Mouse (Mus musculus): ENCODE data around the gene Npy5r.

- no peak for TF ChIP-seq POLR2A (IDR thresholded peaks at IDR 0.05; ENCODE audit: borderline replicate concordance, extremely low read depth, insufficient read depth, insufficient read length, poor library complexity, severe bottlenecking)
- TF ChIP-seq CTCF (IDR thresholded peaks at IDR 0.05; ENCODE audit: borderline replicate concordance, extremely low read depth, insufficient read depth, insufficient read length) = no peak
Measured at GRCm38 (mm10) chr8:66690402-66690801, 2.5 kb upstream of the Npy5r start.

All from brain, embryonic 14.5 days (tissue).